Mouse (Mus musculus): Measurements from ENCODE around the gene Zfp62. TPM values are rescaled to one million over a fixed set of nuclear protein-coding genes. Genes with fewer than 3 reads are reported as not detected.
A peak's percentile ranks its signal among the peaks of the same experiment; 100 is the strongest.

Gene Zfp62
- polyA plus RNA-seq, 1 experiment from 2014 or later = 66.1 TPM

DNA sequence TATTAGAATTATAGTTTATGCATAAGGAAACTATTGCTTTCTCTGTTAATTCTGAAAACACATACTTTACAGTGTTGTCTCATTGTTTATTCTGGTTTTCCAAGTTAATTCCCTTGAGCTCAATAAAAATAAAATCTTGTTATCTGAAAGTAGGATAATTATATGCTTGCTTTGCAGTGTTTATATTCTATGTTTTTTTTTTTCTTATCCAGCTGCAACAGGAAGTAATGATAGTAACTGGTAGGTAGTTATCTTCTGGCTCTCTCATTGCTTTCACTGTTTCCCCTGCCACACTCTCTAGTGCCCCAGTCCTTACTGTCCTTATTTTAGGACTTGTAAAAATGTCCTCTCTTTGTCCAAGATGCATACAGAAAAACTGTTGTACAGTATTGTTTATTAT, 2.4 kb upstream of the Zfp62 start:
- no peak for ATAC-seq (replicated peaks; ENCODE audit: insufficient number of reproducible peaks, low FRiP score, low TSS enrichment, low read depth)
- no peak overlapping the region for H3K9ac ChIP-seq (replicated peaks; ENCODE audit: low read length)
- no peak overlapping the region for H3K27ac ChIP-seq (replicated peaks; ENCODE audit: low read depth, low read length)
- no peak overlapping the region for H3K4me3 ChIP-seq (ENCODE audit: low read depth, low read length)
- DNase-seq (ENCODE audit: low spot score) = no peak
- no peaks in the 10 kb centered on the region for H3K27me3 ChIP-seq (ENCODE audit: control insufficient read depth, insufficient read depth, low read length)
- no peaks in the 10 kb centered on the region for H3K36me3 ChIP-seq (replicated peaks; ENCODE audit: control insufficient read depth, insufficient read depth, low read depth, low read length)
- no peak overlapping the region for H3K4me2 ChIP-seq (ENCODE audit: low read depth, low read length)
- no peaks in the 10 kb centered on the region for H3K4me1 ChIP-seq (ENCODE audit: control insufficient read depth, insufficient read depth, low read length)
- H3K9me3 ChIP-seq (replicated peaks; ENCODE audit: control insufficient read depth, low read length) = no peaks in the 10 kb centered on the region

DNA sequence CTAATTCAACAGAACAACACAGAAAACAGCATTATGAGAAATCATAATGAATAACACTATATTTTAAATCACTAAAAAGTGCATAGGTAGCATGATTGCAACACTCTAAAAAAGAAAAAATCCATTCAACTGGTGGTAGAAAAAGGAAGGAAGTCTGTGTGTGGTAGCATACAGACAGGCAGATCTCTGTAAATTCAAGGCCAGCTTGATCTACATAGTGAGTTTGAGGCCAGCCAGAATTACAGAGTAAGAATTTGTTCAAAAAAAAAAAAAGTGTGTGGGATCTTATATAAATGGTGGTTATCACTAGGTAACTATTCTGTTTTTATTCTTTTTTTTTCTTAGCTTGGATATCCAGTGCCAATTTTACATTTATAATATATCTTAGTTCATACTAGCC, 1.9 kb upstream of the Zfp62 start:
- DNase-seq (ENCODE audit: low spot score) (no peak), ATAC-seq (replicated peaks; ENCODE audit: insufficient number of reproducible peaks, low FRiP score, low TSS enrichment, low read depth) (no peak)
- H3K27ac ChIP-seq (replicated peaks; ENCODE audit: low read depth, low read length) = no peak overlapping the region
- no peak overlapping the region for H3K9ac ChIP-seq (replicated peaks; ENCODE audit: low read length)
- H3K4me1 ChIP-seq (ENCODE audit: control insufficient read depth, insufficient read depth, low read length) = no peaks in the 10 kb centered on the region
- no peaks in the 10 kb centered on the region for H3K36me3 ChIP-seq (replicated peaks; ENCODE audit: control insufficient read depth, insufficient read depth, low read depth, low read length)
- H3K27me3 ChIP-seq (ENCODE audit: control insufficient read depth, insufficient read depth, low read length) = no peaks in the 10 kb centered on the region
- H3K9me3 ChIP-seq (replicated peaks; ENCODE audit: control insufficient read depth, low read length) = no peaks in the 10 kb centered on the region
- no peak overlapping the region for H3K4me3 ChIP-seq (ENCODE audit: low read depth, low read length)
- H3K4me2 ChIP-seq (ENCODE audit: low read depth, low read length) = no peak overlapping the region

- H3K27me3 ChIP-seq (ENCODE audit: control insufficient read depth, insufficient read depth, low read length) = no peaks in the 10 kb centered on the region
- no peak overlapping the region for H3K27ac ChIP-seq (replicated peaks; ENCODE audit: low read depth, low read length)
- peak overlapping the region; percentile 87 for H3K4me3 ChIP-seq (ENCODE audit: low read depth, low read length)
- peak overlapping the region; percentile 69 for H3K4me2 ChIP-seq (ENCODE audit: low read depth, low read length)
- WGBS = 64% methylated on average over 2 of the region's 2 CpGs
- no peaks in the 10 kb centered on the region for H3K9me3 ChIP-seq (replicated peaks; ENCODE audit: control insufficient read depth, low read length)
- H3K9ac ChIP-seq (replicated peaks; ENCODE audit: low read length) = peak overlapping the region; percentile 98; the same call in 1 of the 2 replicates
- no peaks in the 10 kb centered on the region for H3K4me1 ChIP-seq (ENCODE audit: control insufficient read depth, insufficient read depth, low read length)
- no peak for ATAC-seq (replicated peaks; ENCODE audit: insufficient number of reproducible peaks, low FRiP score, low TSS enrichment, low read depth)
- no peaks in the 10 kb centered on the region for H3K36me3 ChIP-seq (replicated peaks; ENCODE audit: control insufficient read depth, insufficient read depth, low read depth, low read length)
- DNase-seq (ENCODE audit: low spot score) = no peak
These were observed 1.0 kb upstream of the Zfp62 start for GRCm38 (mm10) chr11:49202071-49202470.

DNA sequence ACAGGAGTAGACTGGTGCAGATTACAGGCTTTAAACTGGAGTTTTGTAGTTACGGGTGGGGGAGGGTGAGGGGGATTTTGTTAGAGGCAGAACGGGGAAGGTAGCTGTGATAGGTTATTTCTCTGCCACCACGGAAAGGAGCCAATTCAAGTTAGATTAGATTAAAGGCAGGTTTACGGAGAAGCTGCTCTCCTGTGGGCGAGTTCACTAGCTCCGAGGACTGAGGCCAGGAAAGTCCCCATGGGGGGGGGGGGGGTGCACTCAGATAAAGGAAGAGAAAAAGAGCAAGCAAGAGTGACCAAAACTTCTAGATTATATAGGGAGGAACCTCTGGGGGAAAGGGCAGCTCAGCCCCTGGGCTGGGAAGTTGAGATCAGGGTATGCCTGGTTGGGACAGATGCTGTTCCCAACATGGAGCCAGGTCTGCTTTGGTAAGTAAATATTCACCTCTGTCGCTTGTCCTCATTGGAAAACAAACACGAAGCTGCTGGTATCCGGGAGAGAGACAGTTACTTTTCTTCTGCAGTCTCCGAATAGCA, 500 bp upstream of the Zfp62 start:
- 5% methylated on average over 10 of the region's 10 CpGs for WGBS
- H3K9ac ChIP-seq (replicated peaks; ENCODE audit: low read length) = peak overlapping the region; percentile 98
- ATAC-seq (replicated peaks; ENCODE audit: insufficient number of reproducible peaks, low FRiP score, low TSS enrichment, low read depth) (peak; percentile 32; the same call in 1 of the 2 replicates), DNase-seq (ENCODE audit: low spot score) (peak; percentile 36)
- peak overlapping the region; percentile 99 for H3K27ac ChIP-seq (replicated peaks; ENCODE audit: low read depth, low read length)
- H3K4me3 ChIP-seq (ENCODE audit: low read depth, low read length) = peak overlapping the region; percentile 87
- no peaks in the 10 kb centered on the region for H3K27me3 ChIP-seq (ENCODE audit: control insufficient read depth, insufficient read depth, low read length)
- H3K4me2 ChIP-seq (ENCODE audit: low read depth, low read length) = peak overlapping the region; percentile 69
- no peaks in the 10 kb centered on the region for H3K9me3 ChIP-seq (replicated peaks; ENCODE audit: control insufficient read depth, low read length)
- H3K4me1 ChIP-seq (ENCODE audit: control insufficient read depth, insufficient read depth, low read length) = no peaks in the 10 kb centered on the region
- no peaks in the 10 kb centered on the region for H3K36me3 ChIP-seq (replicated peaks; ENCODE audit: control insufficient read depth, insufficient read depth, low read depth, low read length)

DNA sequence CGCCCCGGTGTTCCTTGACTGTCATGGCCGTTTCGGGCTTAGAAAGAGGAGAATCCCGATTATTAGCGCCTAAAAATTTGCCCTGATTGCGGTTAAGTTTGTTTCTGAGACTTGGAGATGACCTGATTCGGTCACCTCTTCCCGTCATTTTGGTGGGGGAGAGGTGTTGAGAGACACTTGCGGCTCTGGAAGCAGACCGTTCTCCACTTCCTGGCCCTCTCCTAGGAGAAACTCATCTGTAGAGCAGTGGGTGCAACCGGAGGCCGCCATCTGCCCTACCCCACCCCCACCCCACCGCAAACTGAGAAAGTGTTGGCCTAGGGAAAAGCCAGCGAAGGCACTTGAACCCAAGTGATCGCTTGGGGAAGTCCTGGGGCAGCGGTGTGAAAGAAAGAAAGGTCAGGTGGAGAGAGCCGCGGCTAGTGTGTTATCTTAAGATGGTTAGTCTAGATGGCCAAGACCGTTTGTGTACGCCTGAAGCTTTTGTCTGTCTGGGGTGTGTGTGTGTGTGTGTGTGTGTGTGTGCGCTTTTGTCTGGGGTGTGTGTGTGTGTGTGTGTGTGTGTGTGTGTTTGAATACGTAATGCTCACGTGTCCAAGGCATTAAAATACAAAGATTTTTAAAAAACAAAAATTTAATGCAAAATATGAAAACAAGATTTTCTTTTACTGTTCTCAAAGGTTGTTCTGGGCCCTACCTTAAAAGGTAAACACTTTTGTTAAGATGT, 842 bp downstream of the Zfp62 start:
- Histone ChIP-seq H3K4me1 (ENCODE audit: control insufficient read depth, insufficient read depth, low read length) (no peaks in the 10 kb centered on the region), H3K27ac (replicated peaks; ENCODE audit: low read depth, low read length) (peak overlapping the region; percentile 99), H3K27me3 (ENCODE audit: control insufficient read depth, insufficient read depth, low read length) (no peaks in the 10 kb centered on the region), H3K9ac (replicated peaks; ENCODE audit: low read length) (peak overlapping the region; percentile 98), H3K9me3 (replicated peaks; ENCODE audit: control insufficient read depth, low read length) (no peaks in the 10 kb centered on the region), H3K4me3 (ENCODE audit: low read depth, low read length) (peak overlapping the region; percentile 87), H3K4me2 (ENCODE audit: low read depth, low read length) (peak overlapping the region; percentile 36), H3K36me3 (replicated peaks; ENCODE audit: control insufficient read depth, insufficient read depth, low read depth, low read length) (no peaks in the 10 kb centered on the region)
- under 1% methylated on average over 23 of the region's 24 CpGs for WGBS
- ATAC-seq (replicated peaks; ENCODE audit: insufficient number of reproducible peaks, low FRiP score, low TSS enrichment, low read depth) = peak; percentile 73
- peak; percentile 59 for DNase-seq (ENCODE audit: low spot score)

GRCm38 (mm10) chr11:49205080-49205590, 2.0 kb downstream of the Zfp62 start:
- peak overlapping the region; percentile 87 for H3K4me3 ChIP-seq (ENCODE audit: low read depth, low read length)
- H3K27ac ChIP-seq (replicated peaks; ENCODE audit: low read depth, low read length) = no peak overlapping the region
- no peak overlapping the region for H3K9ac ChIP-seq (replicated peaks; ENCODE audit: low read length)
- no peaks in the 10 kb centered on the region for H3K36me3 ChIP-seq (replicated peaks; ENCODE audit: control insufficient read depth, insufficient read depth, low read depth, low read length)
- H3K9me3 ChIP-seq (replicated peaks; ENCODE audit: control insufficient read depth, low read length) = no peaks in the 10 kb centered on the region
- H3K27me3 ChIP-seq (ENCODE audit: control insufficient read depth, insufficient read depth, low read length) = no peaks in the 10 kb centered on the region
- DNase-seq (ENCODE audit: low spot score) = no peak
- no peak overlapping the region for H3K4me2 ChIP-seq (ENCODE audit: low read depth, low read length)
- no peak for ATAC-seq (replicated peaks; ENCODE audit: insufficient number of reproducible peaks, low FRiP score, low TSS enrichment, low read depth)
- H3K4me1 ChIP-seq (ENCODE audit: control insufficient read depth, insufficient read depth, low read length) = no peaks in the 10 kb centered on the region
- WGBS = 86% methylated on average over 6 of the region's 6 CpGs

DNA sequence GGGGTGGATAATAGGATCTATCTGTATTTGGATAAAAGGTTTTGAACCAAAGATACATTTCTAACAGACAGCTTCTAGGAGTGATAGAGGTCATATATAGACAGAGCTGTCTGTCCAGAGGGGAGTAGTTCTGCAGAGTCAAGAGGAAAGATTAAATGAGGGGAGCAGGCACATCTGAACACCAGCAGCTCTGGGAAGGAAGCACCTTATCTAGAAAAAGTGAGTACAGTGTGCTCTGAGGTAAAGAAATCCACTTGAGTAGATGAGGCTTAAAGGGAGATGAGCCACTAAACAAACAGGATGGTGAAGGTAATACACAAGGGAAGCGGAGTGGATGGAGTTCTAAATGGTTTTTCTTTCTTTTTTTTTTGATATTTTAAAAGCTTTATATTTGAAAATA, 4.4 kb downstream of the Zfp62 start:
- Histone ChIP-seq H3K4me3 (ENCODE audit: low read depth, low read length) (no peak overlapping the region), H3K27ac (replicated peaks; ENCODE audit: low read depth, low read length) (no peak overlapping the region), H3K4me1 (ENCODE audit: control insufficient read depth, insufficient read depth, low read length) (no peaks in the 10 kb centered on the region), H3K9ac (replicated peaks; ENCODE audit: low read length) (no peak overlapping the region), H3K4me2 (ENCODE audit: low read depth, low read length) (no peak overlapping the region), H3K9me3 (replicated peaks; ENCODE audit: control insufficient read depth, low read length) (no peaks in the 10 kb centered on the region), H3K36me3 (replicated peaks; ENCODE audit: control insufficient read depth, insufficient read depth, low read depth, low read length) (no peaks in the 10 kb centered on the region), H3K27me3 (ENCODE audit: control insufficient read depth, insufficient read depth, low read length) (no peaks in the 10 kb centered on the region)
- WGBS = 100% methylated on average over 1 of the region's 1 CpGs
- DNase-seq (ENCODE audit: low spot score) = no peak
- no peak for ATAC-seq (replicated peaks; ENCODE audit: insufficient number of reproducible peaks, low FRiP score, low TSS enrichment, low read depth)

DNA sequence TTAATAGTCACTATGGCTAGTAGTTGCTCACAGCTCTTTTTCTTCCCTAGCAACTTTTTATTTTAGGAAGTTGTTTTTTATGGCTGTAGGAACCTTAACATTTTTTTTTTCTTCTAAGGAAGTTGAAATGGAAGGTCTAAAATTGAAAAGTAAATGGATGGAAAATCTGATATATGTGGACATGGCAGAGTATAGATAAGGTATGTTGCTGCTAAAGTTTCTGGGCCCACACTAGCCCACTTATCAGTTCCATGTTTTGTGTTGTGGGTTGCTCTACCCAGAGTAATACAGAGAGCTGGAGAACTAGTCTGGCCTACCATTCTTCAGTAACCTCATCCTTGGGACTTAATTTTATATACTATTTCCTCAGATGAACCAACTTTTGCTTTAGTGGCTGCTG, 9.5 kb downstream of the Zfp62 start:
- no peak overlapping the region for H3K4me2 ChIP-seq (ENCODE audit: low read depth, low read length)
- H3K9ac ChIP-seq (replicated peaks; ENCODE audit: low read length) = no peak overlapping the region
- no peak overlapping the region for H3K4me3 ChIP-seq (ENCODE audit: low read depth, low read length)
- H3K4me1 ChIP-seq (ENCODE audit: control insufficient read depth, insufficient read depth, low read length) = no peaks in the 10 kb centered on the region
- no peaks in the 10 kb centered on the region for H3K27me3 ChIP-seq (ENCODE audit: control insufficient read depth, insufficient read depth, low read length)
- no peak overlapping the region for H3K27ac ChIP-seq (replicated peaks; ENCODE audit: low read depth, low read length)
- H3K36me3 ChIP-seq (replicated peaks; ENCODE audit: control insufficient read depth, insufficient read depth, low read depth, low read length) = peaks cover 17% of the 10 kb centered on the region
- no peaks in the 10 kb centered on the region for H3K9me3 ChIP-seq (replicated peaks; ENCODE audit: control insufficient read depth, low read length)
- DNase-seq (ENCODE audit: low spot score) = no peak
- ATAC-seq (replicated peaks; ENCODE audit: insufficient number of reproducible peaks, low FRiP score, low TSS enrichment, low read depth) = no peak
